Mouse (Mus musculus): ENCODE data around the gene Bscl2.
"Not testable (repeated sequence)": the region's sequence is repeated elsewhere in the genome, so short reads cannot be mapped to it uniquely, and the experiment has no call there.

The Bscl2 gene

DNA sequence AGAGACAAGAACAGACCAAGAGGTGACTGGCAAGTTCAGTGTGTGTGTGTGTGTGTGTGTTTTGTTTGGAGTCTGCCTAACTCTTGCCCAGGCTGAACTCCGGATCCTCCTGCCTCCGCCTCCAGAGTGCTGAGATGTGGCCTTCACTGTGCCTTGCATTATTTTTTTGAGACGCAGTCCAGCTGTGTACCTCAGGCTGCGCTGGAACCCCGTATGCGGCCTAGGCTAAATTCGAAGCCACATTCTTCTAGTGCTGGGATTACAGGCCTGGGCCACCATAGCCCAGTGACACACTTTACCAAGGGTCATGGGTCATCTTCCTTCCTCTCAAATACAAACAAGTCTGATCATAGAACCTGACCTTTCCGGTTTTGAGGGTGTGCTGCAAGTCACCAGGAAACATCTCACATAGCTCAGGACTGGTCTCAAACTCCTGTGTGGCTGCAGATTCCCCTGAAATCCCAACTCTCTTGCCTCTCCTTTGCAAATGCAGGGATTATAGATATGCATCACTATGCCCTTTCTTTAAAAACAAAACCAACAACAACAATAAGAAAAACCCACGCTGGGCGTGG, 35.1 kb downstream of the Bscl2 start:
- no peak for DNase-seq (ENCODE audit: low spot score)

DNA sequence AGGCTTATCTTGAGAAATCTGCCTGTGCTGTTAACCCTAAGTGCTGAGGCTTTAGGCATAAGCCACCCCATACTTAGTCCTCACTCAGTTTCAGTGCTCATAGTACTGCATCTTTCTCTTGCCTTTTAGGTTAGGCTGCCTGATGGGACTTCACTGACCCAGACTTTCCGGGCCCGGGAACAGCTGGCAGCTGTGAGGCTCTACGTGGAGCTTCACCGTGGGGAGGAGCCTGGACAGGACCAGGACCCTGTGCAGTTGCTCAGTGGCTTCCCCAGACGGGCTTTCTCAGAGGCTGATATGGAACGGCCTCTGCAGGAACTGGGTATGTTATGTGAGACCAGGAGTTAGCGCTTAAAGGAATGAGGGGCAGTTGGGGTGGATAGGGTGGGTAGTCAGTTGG, 37.8 kb downstream of the Bscl2 start:
- no peak for DNase-seq (ENCODE audit: low spot score)

DNA sequence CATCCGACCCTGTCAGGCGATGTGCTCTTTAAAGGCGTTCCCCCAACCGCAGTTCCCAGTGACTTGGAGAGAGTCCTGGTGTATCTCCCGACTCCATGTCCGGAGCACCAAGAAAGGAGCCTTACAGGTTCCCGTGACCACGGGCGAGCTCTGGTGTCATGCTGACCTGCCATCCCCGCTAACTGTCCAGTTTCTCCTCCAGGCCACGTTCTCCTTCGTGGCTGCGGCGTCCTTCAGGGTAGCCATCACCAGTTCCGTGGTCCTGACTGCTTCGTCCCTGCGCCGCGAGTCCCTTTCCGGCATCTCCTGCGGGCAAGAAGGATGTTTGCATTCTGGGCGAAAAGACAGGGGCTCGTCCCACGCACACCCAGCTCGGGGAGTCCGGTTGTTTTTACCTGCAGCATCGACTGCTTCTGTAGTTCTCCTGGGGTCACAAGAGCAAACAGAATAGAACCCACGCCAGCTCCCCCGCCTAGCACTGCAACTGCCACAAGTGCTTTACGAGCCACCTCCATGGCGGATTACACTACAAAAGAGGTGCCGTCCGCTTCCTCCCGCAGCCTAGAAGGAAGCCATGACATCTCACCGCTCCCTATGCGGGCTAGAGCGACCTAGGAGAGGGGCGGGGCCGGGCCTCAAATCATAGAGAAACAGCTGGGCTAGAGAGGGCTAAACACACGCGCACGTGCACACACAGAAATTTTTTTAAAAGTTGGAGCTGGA, 43.2 kb downstream of the Bscl2 start, which contains the start of gene Uqcc3:
Gene Uqcc3 (minus strand): TSS at position 613 of the 723 bp plus-strand sequence.
- DNase-seq (ENCODE audit: low spot score), result peak; percentile 91

DNA sequence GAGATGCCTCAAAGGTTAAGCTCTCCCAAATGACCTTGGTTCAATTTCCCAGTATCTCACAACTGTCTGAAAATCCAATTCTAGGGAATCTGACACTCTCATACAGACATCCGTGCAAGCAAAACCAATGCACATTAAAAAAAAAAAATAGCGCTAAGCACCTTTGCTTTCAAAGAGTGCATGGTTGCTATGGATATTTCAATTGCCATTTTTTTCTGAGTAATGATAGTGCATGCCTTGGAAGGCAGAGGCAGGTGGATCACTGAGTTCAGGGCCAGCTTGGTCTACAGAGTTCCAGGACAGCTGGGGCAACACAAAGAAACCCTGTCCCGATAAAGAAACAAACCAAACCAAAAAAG, 43.7 kb downstream of the Bscl2 start:
- DNase-seq (ENCODE audit: low spot score), result no peak

DNA sequence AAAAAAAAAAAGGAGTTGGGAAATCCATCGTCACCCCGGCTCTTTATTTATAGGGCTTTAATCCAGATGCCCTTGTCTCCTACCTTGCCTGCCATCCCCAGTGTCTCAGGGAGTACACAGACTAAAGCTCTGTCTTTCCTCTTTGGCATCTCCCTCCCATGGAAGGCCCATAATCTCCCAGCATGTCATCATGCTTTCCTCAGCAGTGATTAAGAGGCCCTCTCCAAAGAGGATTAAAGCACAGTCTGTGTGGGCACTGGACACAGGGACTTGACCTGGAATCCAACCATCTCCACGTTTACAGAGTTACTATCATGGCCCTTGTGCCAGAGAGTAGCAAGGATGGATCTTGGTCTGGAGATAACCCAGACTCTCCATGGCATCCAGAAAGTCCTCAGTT, 46.3 kb downstream of the Bscl2 start, which contains the start of the genes Lbhd1 and Gm49403:
Gene Lbhd1 (plus strand): TSS at position 117 of the 400 bp plus-strand sequence.
Gene Gm49403 (plus strand): TSS at position 315 of the 400 bp plus-strand sequence.
- no peak for DNase-seq (ENCODE audit: low spot score)

DNA sequence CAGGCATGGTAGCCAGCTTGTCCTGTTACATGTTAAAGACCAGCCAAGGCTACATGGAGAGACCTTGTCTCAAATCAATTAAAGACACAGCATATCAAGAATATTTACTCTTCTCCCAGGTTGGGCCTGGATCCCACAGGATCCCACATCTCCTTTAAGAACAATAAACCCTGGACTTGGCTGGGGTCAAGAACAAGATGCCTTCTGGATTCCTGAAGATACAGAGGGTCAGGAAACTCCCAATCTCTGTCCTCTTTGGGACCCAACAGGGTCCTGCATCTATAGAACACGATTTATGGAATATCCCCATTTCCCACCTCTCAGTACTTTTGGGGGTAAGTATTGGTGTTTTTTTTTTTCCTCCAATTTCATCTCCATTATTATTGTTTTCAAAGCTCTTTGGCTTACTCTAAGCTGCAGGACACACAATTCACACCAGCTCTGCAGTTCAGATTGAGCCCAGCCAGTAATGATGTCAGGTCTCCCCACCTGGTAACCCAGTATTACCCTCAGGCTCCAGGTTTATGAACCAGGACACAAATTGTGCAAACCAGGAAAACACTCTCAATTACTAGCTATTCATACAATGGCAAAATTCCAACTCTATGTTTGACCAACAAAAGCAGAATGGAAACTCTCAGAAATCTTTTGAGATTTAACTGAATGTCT, 49.8 kb downstream of the Bscl2 start:
- peak; percentile 14 for DNase-seq (ENCODE audit: low spot score)

DNA sequence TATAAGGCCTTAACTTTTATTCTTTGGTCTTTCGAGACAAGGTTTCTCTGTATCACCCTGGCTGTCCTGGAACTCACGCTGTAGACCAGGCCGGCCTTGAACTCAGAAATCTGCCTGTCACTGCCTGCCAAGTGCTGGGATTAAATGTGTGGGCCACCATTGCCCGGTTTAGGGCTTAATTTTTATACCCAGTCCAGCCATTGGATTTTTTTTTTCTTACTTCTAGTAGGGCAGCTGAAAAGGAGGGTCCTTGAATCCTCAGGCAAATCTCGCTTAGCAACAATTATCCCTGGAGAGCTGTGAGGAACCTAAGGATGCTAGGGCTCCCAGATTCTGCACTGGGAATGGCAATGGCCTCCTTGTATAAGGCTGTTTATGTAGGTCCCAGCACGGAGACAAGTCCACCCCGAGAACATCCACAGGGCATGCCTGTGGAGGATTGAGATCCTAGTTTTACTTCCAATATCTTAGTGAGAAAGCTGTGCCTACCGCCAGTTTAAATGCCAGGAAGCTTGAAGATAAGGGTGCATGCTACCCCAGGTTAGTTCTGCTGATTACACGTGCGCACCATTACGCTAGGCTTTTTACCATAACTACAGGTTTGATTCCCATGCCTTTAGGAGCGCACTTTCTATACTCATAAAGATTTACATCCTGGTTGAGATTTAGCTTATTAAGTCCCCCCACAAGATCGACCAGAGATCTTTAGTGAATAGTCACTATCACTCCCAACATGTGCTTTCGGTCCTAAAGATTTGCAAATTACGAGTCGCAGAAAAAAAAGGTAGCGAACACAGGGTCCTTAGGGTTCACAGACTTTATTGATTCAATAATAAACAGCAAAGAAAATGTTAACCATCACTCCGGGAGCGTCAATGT, 50.6 kb downstream of the Bscl2 start:
- DNase-seq (ENCODE audit: low spot score), result peak; percentile 21

DNA sequence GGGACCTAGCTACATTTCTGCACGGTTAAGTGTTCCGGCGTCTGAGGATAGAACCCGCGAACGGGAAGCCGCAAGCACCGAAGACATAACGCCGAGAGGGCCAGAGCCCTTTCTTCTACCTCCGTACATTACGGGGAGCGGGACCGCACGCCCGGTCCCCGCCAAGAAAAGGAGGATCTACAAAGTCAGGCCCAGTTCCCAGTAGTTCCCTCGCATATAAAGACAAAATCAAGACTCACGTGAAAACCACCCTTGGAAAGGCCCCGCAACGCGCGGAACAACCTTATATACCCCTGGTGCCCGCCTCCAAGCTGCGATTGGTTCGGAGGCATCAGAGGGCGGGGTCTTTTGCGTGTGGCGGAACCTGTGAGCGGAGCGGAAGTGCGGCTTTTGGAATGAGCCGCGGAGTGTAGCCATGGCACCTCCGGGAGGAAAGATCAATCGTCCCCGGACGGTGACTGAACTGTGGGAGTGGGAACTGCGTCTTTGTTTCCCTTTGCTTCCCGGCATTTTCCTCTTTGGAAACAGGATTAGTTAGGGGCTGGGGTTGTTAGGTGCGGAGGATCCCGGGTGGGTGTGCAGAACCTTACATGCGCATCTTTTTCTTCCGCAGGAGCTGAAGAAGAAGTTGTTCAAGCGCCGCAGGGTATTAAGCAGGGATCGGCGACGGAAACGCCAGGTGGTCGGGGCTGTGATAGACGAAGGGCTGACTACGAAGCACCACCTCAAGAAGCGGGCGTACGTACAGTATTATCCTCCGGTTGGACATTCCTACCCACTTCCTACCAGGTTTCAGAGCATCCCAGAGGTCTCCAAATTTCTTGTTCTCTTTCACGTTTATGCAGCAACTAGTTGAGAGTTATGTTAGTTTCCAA, 51.5 kb downstream of the Bscl2 start, which contains the start of the genes 1810009A15Rik and Gm49416:
Gene 1810009A15Rik (plus strand): TSS at position 343 of the 875 bp plus-strand sequence.
Gene Gm49416 (plus strand): TSS at position 416 of the 875 bp plus-strand sequence.
- peak; percentile 98 for DNase-seq (ENCODE audit: low spot score)

DNA sequence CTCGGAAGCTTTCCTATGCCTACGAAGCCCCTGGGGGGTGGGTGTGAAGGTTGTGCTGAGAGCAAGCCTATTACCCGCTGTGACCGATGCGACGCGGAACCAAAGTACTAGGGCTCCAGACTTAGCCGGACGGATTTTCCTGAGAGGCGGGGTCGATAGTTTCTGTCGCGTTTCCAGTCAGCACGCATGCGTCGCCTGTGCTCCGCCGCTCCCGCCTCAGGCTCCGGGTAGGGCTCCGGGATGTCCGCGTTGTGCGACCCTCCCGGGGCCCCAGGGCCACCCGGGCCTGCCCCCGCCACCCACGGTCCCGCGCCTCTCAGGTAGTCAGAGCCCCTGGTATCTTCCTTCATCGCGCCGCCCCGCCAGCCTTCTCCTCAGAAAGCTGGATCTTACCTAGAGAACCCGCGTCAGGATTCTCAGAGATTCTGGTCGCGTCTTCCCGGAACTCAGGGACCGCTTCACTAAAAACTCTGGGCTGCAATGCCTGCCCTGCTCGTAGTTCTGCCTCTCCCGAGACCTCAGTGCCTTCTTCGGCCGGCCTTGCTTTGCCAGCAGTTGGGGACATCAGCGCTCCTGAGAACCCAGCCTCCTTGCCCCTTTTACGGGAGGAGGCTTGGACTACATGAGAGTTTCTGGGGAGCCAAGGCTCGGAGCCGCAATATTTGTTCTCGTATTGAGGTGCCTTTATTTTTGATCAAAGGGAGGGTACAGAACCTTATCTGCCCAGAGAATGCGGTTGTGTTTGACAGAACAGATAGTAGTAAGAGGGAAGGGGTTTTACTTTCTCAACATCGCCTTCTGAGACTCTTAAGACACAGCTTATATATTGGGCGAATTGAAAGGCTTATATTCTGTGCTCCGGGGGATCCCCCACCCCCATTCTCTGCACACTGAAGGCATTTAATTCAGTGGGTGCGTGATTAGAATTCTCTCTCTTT, 55.8 kb downstream of the Bscl2 start, which contains the start of gene Ints5:
Gene Ints5 (plus strand): TSS at position 177 of the 938 bp plus-strand sequence.
- peak; percentile 94 for DNase-seq (ENCODE audit: low spot score)

DNA sequence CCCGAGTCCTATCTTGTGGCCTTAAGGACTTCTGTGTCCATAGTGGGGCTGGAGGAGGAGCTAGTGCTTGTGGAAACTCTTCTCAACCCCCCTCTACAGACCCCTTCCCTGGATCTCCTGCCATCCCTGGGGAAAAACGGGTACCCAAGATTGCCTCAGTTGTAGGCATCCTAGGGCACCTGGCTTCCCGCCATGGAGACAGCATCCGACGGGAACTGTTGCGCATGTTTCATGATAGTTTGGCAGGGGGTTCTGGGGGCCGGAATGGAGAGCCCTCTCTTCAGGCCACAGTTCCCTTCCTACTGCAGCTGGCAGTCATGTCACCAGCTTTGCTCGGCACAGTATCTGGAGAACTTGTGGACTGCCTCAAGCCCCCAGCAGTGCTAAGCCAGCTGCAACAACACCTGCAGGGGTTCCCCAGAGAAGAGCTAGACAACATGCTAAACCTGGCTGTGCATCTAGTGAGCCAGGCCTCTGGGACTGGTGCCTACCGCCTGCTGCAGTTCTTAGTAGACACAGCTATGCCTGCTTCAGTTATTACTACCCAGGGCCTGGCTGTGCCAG, 58.2 kb downstream of the Bscl2 start:
- no peak for DNase-seq (ENCODE audit: low spot score)

DNA sequence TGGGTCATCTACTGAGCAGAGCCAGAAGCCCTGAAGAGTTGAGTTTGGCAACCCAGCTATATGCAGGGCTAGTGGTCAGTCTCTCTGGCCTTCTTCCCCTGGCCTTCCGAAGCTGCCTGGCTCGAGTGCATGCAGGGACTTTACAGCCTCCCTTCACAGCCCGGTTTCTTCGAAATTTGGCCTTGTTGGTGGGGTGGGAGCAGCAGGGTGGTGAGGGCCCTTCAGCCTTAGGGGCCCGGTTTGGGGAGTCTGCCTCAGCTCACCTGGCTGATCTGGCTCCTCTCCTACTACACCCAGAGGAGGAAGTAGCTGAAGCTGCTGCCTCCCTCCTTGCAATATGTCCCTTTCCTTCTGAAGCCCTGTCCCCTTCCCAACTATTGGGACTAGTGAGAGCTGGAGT, 59.0 kb downstream of the Bscl2 start:
- DNase-seq (ENCODE audit: low spot score), result not testable (repeated sequence)

DNA sequence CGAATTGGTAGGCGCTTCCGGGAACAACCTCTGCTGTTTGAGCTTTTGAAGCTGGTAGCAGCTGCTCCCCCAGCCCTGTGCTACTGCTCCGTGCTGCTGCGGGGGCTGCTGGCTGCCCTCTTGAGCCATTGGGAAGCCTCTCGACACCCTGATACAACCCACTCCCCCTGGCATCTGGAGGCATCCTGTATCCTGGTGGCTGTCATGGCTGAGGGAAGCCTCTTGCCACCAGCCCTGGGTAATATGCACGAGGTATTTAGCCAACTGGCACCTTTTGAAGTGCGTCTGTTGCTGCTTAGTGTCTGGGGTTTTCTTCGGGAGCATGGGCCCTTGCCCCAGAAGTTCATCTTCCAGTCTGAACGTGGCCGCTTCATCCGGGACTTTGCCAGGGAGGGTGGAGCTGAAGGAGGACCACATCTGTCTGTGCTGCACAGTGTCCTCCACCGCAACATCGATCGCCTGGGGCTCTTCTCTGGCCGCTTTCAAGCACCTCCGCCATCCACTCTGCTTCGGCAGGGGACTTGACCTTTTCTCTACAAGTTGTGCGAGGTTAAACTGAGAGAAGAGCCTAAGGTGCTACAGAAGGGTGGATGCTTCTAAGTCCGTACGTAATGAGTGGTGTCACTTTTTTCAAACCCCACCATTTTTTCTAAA, 60.1 kb downstream of the Bscl2 start:
- peak; percentile 41 for DNase-seq (ENCODE audit: low spot score)

DNA sequence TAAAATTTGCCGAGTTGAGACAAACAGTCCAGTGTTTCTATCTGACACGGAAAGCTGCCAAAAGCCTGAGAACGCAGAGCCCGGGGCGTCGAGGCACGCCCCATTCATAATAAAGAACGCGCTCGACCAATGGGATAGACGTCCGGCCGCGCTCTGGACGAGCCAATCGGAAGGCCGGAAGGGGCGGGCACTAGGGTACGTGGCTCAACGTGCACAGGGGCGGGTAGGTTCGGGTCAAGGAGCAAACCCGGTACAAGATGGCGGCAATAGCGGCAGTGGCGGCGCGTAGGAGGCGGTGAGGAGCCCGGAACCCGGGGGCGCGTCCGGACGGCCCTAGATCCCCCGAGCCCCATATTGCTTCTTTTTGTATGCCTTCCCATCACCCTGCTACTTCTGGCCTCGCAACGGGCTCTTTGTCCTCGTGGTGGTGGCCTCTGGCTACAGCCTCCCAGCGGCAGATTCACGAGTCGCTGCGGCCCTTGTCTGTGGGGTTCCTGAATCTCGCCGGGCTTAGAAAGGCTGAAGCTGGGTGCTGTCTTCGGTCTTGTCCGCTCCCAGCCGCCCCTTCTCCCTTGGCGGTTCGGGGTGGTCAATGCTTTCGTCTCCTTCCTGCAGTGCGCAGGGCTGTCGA, 60.7 kb downstream of the Bscl2 start, which contains the start of gene Ganab:
Gene Ganab (plus strand): TSS at position 207 of the 631 bp plus-strand sequence.
- peak; percentile 99 for DNase-seq (ENCODE audit: low spot score)
